Mouse (Mus musculus) adrenal gland, adult 18-20 months (tissue): Measurements from ENCODE around the gene Lmntd2. TPM values are rescaled to one million over a fixed set of nuclear protein-coding genes. Genes with fewer than 3 reads are reported as not detected.

Experiments used
- DNase-seq, 2 experiments: peaks; one replicate each; pipeline ENCODE4 v3.0.0; 2021 to 2022; ENCODE audit warnings: low spot score in 2 of 2
- microRNA-seq, 2 experiments: library from miRNA; unstranded; fragments of <30 nt; microRNA quantifications; one replicate each; pipeline ENCODE4 v1.2.0; 2021; ENCODE audit warnings: borderline number of aligned reads in 2 of 2
- total RNA-seq, 2 experiments: library from RNA; stranded (reverse); gene quantifications; 1 replicate in 1 of 2; 2 replicates in 1 of 2; pipeline ENCODE4 v1.2.3; 2021

Gene Lmntd2
- total RNA-seq, 2 experiments from 2014 or later, result 0.13 to 0.33 TPM

DNA sequence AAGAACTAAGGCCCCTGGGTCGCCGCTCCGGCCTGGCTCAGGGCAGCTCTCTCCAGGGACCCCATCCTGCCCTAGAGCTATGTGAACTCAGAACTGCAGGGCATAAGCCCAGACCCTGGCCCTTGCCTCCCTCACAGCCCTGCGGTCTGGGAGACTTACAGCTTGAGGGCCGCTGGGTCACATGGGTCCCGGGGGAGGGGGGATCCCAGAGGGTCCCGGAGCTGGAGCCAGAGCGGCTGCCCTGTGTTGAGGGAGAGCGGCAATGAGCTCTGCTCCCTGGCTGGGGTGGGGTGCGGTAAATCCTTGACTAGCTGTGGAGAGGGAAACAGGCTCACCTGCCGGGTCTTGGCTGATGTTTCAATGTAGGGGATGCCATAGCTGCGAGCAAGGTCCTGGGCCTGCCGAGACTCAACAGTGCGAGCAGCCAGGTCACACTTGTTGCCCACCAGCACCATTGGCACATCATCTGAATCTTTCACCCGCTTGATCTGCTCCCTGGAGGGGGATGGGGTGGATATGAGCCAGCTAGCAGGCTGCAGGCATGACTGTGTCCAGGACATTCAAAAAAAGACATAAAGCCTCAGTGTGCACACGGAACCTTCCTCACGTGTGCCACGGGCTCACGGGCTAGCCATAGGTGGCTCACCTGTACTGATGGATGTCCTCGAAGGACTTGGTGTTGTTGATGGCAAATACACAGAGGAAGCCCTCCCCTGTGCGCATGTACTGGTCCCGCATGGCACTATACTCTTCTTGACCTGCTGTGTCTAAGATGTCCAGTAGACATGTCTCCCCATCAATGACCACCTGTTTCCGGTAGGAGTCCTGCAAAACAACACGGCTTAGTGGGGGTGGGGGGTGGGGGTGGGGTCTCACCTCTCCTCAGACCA lies 21.8 kb downstream of the Lmntd2 start:
- no peak for DNase-seq

DNA sequence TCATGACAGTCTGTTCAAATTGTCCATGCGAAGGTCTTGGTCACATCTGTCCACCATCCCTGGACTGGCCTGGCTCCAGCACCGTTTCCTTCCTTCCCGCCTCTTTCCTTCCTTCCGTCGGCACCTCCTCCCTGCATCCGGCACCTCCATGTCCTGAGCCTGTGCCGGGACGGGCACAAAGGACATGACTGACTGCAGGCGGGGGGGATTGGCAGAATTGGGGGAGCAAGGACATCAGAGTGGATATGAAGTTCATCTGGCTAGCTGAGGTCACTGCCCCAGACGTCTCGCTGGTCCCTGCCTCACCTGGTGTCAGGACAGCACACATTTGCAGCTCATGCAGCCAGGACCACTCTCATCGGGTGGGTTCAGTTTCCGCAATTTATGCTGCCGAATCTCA lies 22.8 kb downstream of the Lmntd2 start:
- no peak for DNase-seq

DNA sequence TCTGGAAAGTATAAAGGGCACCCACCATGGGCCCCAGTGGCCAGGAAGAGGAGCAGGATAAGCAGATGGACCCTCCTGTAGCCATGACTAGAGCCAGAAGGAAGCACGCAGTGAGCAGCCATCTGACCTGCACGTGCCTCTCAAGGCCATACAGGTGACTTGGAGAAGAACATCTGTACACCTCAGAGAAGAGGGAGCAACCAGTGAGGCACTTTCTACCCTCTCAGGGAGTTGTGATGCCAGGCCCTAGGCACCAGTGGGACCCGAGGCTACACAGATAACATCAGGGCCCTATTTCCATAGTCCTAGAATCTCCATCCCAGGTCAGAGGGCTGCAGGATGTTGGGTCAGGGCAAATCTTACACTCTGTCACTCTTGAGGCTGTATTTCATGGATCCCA lies 23.7 kb downstream of the Lmntd2 start:
- no peak for DNase-seq

DNA sequence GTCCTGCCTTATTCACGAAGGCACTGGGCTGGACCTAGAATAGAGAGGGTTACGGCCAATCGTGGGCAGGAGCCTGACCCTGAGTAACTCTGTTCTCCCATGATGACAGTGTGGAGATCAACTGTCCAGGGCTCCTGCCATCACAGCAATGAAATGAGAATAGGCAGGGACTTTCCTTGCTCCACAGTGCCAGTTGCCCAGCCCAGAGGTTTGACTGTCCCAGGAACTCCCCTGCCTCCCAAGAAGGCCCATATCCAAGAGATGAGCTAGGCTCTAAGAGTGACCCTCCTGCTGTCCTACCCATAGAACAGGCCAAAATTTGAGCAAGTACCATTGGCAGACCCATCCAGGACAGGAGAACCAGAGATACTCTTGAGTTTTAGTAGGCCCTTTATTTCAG lies 25.1 kb downstream of the Lmntd2 start:
- no peak for DNase-seq

DNA sequence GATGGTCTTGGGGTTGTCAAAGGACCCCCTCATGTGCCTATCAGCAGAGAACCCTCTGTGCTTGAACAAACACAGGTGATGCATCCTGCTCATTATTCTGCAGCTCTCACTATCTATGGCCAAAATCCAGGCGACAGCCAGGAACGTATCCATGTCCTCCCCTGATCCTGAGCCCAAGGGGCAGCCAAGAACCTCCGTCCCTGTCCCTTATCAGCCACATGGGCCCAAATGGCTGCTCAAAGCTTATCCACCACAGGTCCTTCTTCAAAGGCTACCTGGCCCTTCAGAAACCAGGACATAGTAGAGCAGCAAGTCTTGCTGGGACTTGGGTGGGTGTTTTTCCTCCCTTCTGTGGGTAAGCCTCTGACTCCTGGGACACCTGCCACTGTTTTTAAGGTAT lies 25.7 kb downstream of the Lmntd2 start:
- no peak for DNase-seq

DNA sequence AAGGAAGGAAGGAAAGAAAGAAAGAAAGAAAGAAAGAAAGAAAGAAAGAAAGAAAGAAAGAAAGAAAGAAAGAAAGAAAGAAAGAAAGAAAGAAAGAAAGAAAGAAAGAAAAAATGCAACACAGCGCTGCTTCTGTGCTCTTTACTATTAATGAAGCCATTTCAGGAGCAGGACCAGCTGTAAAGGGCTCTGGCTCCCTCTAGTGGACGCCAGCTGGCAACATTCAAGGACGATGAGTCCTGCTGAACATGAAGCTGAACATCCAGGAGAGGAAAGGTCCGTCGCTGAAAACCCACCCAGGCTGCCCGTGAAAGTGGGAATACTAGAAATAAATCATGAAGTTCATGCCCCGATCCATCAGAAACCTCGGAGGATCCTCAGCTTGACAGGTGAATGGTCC lies 37.7 kb downstream of the Lmntd2 start:
- DNase-seq, result peak; percentile 82 to 84

DNA sequence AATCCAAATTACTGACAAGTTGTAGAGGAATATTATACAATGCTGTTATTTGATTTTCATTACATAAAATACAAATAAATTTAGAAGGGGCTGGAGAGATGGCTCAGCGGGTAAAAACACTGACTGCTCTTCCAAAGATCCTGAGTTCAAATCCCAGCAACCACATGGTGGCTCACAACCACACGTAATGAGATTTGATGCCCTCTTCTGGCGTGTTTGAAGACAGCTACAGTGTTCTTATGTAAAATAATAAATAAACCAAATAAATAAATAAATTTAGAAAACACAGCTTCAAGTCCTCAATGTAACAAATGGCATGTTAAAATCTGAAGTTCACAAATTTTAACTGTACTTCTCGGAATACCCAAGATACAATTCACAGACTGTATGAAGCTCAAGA lies 38.8 kb downstream of the Lmntd2 start:
- no peak for DNase-seq

DNA sequence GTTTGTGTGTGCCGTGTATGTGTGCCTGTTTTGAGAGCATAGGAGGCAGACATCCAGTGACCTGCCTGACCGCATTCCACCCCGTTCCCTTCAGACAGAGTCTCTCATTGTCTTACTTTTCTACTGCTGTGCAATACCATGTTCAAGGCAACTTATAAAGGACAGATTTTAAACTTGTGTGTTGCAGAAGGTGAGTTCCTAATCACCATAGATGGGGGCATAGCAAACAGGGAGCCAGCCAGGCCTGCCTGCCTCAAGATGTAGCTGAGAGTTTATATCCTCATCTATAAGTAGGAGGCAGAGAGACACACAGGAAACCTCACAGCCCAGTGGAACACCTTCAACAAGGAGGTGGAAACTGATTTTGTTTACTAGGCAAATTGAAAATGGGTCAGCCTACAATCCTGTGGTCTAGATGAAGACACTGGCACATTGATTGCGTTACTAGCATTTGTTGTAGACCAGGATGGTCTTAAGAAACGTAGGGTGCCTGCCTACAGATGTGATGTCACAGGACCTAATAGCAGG lies 40.5 kb downstream of the Lmntd2 start:
- DNase-seq, result no peak

DNA sequence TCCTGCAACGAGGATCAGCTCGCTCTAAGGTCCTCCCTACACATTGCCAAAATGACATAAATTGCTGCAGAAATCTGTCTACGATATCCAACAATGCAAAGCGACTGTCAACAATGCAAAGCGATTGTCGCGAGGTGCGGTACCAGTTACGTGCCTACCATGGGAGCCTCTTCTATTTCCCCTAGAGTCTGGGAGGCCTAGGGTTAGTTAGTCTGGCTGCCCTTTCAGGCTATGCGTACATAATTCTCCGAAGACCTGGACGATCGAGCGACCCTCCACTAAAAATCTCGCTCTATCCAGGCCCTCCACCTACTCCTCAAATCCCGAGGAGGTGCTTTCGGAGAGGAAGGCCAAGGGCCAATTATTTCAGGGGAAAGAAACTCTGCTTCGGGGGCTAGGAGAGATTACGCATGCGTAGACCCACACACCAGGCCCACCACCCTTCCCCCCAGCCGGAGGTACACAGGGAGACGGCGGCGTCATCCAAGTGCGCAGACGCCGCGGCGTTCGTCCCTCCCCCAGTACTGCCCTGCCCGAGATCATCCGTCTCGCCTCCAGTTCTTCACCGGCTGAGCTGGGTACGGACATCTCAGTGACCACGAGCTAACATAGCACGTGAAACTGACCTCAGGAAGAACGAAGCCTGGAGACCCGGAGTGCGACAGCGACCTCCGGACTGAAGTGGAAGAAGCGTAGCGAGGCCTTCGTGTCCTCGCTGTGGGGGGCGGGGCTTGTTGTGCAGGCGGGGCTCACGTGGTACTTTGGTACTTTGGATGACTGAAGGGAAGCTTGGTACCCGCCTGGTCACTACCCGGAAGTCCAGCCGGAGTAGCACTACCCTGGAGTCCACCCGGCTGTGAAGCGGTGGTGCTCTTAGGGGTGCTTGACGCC lies 41.5 kb downstream of the Lmntd2 start, which contains the start of gene Rnh1:
Rnh1 (minus strand) TSS at position 742 of the 891 bp plus-strand sequence.
- DNase-seq, result peak; percentile 86 to 87

DNA sequence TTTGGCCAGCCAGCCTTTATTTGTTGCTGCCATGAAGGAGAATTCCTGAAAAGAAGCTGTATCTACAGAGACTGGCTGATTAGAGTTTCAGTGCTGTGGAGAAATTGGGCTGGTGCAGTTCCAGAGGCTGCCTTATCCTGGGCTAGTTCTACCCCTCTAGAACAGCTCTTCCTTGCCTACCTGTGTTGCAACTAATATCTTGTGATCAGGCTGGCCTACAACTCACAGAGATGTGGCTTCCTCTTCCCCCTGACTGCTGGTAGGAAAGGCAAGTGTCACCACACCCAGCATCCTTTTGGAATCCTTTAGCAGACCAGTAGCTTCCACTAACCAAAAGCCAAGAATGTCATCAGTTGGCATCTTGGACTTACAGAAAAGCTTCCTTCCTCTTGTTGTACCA lies 44.0 kb downstream of the Lmntd2 start:
- DNase-seq, result no peak

DNA sequence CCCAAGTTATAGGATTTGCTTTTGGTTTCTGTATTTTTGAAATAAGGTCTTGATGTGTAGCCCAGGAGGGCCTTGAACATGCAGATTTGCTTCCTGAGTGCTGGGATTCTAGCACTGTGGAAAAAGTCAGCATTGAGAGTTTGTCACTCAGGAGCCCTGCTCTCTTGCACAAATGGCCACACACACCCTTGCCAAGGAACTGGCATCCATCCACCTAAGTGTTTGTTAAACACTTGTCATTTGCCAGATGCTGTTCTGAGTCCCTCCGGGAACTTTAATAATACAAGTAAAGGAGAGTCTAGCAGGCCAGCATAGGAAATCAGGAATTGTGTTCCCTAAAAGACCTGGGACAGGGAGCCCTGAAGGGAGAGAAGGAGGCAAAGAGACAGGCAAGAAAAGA lies 44.6 kb downstream of the Lmntd2 start:
- DNase-seq, result no peak

DNA sequence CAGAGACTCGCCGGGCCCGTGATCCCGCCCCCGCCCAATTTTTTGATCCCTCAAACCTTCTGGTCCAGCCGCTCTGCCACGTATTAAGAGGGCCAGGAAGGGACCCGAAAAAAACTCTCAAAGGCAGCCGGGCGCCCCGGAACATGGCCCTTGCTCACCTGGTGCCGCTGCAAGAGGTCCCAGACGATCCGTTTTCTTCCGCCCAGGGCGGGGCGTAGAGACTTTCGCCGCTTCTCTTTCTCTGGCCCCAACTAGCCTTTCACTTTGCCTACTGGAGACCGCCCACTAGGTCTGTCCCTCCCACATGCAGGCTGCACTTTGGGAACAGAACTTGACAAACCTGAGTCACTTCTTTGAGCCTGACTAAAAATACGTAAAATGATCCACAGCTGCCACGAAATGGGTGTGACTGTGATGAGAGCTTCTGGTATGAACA lies 45.3 kb downstream of the Lmntd2 start:
- DNase-seq, result peak; percentile 66 to 72

DNA sequence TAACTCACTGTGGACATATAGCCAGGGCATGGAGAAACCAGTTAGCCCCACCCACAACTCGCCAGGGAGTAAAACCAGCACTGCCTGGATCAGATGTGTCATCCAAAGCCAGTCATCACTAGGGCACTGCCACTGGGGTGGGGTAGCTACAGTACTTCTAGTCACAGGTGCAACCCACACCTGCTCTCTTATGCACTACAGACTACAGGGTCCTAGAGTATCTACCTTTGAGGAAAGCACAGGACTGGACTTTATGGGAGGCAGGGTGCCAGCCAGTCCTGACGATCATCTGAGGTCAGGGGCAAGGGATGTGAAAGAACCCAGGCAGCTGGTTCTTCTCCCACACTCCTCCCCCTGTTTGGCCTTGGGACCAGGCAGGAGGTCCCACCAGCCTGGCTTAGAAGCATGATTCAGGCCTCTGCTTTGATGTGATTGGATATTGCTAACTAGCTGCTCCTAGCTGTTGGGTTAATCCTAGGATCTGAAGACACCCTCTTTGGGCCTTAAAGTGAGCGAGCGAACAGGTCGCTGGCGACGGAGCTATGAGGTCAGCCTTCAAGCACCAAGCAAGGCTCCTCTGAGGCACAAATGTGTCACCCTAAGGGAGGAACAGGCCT lies 45.9 kb downstream of the Lmntd2 start:
- peak; percentile 42 to 54 for DNase-seq

DNA sequence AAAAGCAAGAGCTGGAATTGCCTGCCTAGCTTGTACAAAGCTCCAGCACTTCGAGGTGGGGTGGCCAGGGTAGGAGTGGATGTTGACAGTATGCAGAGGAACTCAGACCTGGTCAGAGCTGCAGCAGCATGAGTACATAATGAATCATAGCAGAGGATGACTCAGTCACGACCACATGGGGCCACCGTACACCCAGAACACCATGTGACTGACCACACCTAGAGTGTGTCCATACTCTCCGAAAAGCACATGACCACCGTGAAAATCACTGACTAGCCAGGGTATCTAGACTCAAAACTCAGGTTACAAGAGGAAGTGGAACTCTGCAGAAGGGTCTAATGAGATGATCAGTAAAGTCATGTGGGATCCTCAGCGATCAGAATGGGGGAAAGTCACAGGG lies 49.0 kb downstream of the Lmntd2 start:
- DNase-seq, result peak; percentile 46 to 49

DNA sequence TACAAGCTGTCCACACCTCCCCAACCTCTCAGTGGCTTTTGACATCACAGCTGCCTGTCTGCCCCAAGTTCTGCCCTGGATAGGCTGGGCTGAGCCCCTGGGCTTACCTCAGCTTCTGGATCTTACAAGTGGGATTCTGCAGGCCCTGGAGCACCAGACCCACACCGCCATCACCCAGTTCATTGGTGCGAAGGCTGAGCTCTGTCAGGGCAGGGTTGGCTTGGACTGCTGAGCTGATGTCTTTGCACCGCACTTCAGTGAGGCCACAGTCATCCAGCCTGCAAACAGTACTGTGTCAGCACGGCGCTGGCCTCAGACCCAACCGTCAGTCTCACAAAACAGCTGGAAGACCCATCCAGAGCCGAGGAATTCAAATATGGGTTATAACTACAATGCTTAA lies 49.5 kb downstream of the Lmntd2 start:
- no peak for DNase-seq

Small RNA genes within 50 kb of the gene (microRNA-seq; reads per million reads assigned to microRNA genes)
- 234 to 362 reads per million in 2 experiments for gene Mir210

Other genes with a start within 250 kb of the Lmntd2 start
- 1 to 10 TPM; 6.9 to 9.8 TPM for gene Ifitm1, start 246.9 kb downstream of the Lmntd2 start, total RNA-seq
- gene Ifitm3, start 203.3 kb downstream of the Lmntd2 start, total RNA-seq, result 100 to 1,000 TPM in 1 of 2 experiments, 10 to 100 TPM in 1; 94.2 to 155 TPM
- under 1 TPM; 0.64 to 0.66 TPM for gene Ifitm6, start 196.2 kb downstream of the Lmntd2 start, total RNA-seq
- not detected for gene Gm17387, start 184.9 kb downstream of the Lmntd2 start, total RNA-seq
- gene B4galnt4, start 153.0 kb downstream of the Lmntd2 start, total RNA-seq, result 1 to 10 TPM; 1.3 to 2.7 TPM
- 1 to 10 TPM; 1.8 to 3.3 TPM for gene Pkp3, start 135.9 kb downstream of the Lmntd2 start, total RNA-seq
- 1 to 10 TPM; 2.0 to 2.7 TPM for gene Sigirr, start 113.5 kb downstream of the Lmntd2 start, total RNA-seq
- gene Ano9, start 96.3 kb downstream of the Lmntd2 start, total RNA-seq, result under 1 TPM; 0.20 to 0.32 TPM
- gene Ptdss2, start 91.7 kb downstream of the Lmntd2 start, total RNA-seq, result 10 to 100 TPM; 39.2 to 40.4 TPM
- 100 to 1,000 TPM; 218 to 327 TPM for gene Rnh1, start 41.2 kb downstream of the Lmntd2 start, total RNA-seq
- 10 to 100 TPM; 87.8 to 99.7 TPM for gene Hras, start 20.1 kb downstream of the Lmntd2 start, total RNA-seq
- 1 to 10 TPM; 3.9 to 6.9 TPM for gene Lrrc56, start 19.9 kb downstream of the Lmntd2 start, total RNA-seq
- 1 to 10 TPM; 1.4 to 2.6 TPM for gene Rassf7, start 1.8 kb upstream of the Lmntd2 start, total RNA-seq
- gene Phrf1, start 14.7 kb upstream of the Lmntd2 start, total RNA-seq, result 10 to 100 TPM; 75.8 to 76.0 TPM
- 1 to 10 TPM; 7.9 to 8.4 TPM for gene Irf7, start 52.4 kb upstream of the Lmntd2 start, total RNA-seq
- gene Cdhr5, start 62.7 kb upstream of the Lmntd2 start, total RNA-seq, result 1 to 10 TPM; 1.6 to 9.5 TPM
- gene Sct, start 65.1 kb upstream of the Lmntd2 start, total RNA-seq, result not detected
- gene Drd4, start 77.9 kb upstream of the Lmntd2 start, total RNA-seq, result under 1 TPM; 0.19 to 0.27 TPM
- 10 to 100 TPM; 21.9 to 30.3 TPM for gene Deaf1, start 113.6 kb upstream of the Lmntd2 start, total RNA-seq
- gene Tmem80, start 113.7 kb upstream of the Lmntd2 start, total RNA-seq, result 10 to 100 TPM; 25.7 to 25.9 TPM
- gene Eps8l2, start 124.8 kb upstream of the Lmntd2 start, total RNA-seq, result 1 to 10 TPM; 1.9 to 2.7 TPM
- gene Taldo1, start 178.1 kb upstream of the Lmntd2 start, total RNA-seq, result 100 to 1,000 TPM; 677 to 814 TPM
- gene Gatd1, start 200.1 kb upstream of the Lmntd2 start, total RNA-seq, result 10 to 100 TPM; 25.5 to 35.3 TPM
- gene Cend1, start 215.4 kb upstream of the Lmntd2 start, total RNA-seq, result 1 to 10 TPM; 1.7 to 2.4 TPM
- 100 to 1,000 TPM; 104 to 105 TPM for gene Slc25a22, start 223.8 kb upstream of the Lmntd2 start, total RNA-seq
- 1 to 10 TPM; 1.1 to 1.4 TPM for gene Pidd1, start 229.9 kb upstream of the Lmntd2 start, total RNA-seq
- 1,000 to 10,000 TPM in 1 of 2 experiments, 100 to 1,000 TPM in 1; 949 to 1,096 TPM for gene Rplp2, start 233.3 kb upstream of the Lmntd2 start, total RNA-seq
- 1,000 to 10,000 TPM in 1 of 2 experiments, 100 to 1,000 TPM in 1; 739 to 1,290 TPM for gene Pnpla2, start 241.1 kb upstream of the Lmntd2 start, total RNA-seq
- gene Cracr2b, start 247.0 kb upstream of the Lmntd2 start, total RNA-seq, result 10 to 100 TPM; 11.2 to 12.5 TPM